Mouse (Mus musculus) lung, adult 2 months (tissue): ENCODE results near the gene As3mt. TPM values are rescaled to one million over a fixed set of nuclear protein-coding genes. Genes with fewer than 3 reads are reported as not detected.

Source experiments
- DNase-seq: peaks from one replicate; pipeline ENCODE4 v3.0.0; 2022
- H3K4me1 ChIP-seq: fragments of 200-500 bp; 2 replicates; pipeline ENCODE4 v1.6.1; 2011; ENCODE audit warnings: low read length; ENCODE audit not compliant: control insufficient read depth, insufficient read depth
- H3K4me3 ChIP-seq: fragments of 200-500 bp; replicated peaks from 2 replicates; pipeline ENCODE3; 2011; ENCODE audit warnings: low read depth, mild to moderate bottlenecking, control low read depth, low read length; ENCODE audit errors: extremely low read depth
- CTCF ChIP-seq: fragments of 200-500 bp; IDR thresholded peaks from 2 replicates; pipeline ENCODE4 v1.5.1; 2011; ENCODE audit warnings: mild to moderate bottlenecking, low read length, control low read depth; ENCODE audit not compliant: insufficient read depth
- POLR2A ChIP-seq: fragments of 200-500 bp; IDR thresholded peaks from 2 replicates; pipeline ENCODE4 v1.6.1; 2011; ENCODE audit warnings: low read depth, mild to moderate bottlenecking, control low read depth, low read length, borderline replicate concordance; ENCODE audit errors: extremely low read depth
- WGBS: fragments of 180-500 bp; shearing (Covaris S2); methylation state at CpG from one replicate; pipeline ENCODE4 v1.1.7; 2018; 5-methylcytosine and 5-hydroxymethylcytosine counted together
- polyA plus RNA-seq: library from polyadenylated mRNA; depleted of rRNA; stranded (reverse); fragments of >200 nt; gene quantifications from 2 replicates; pipeline ENCODE4 v1.2.3, GENCODE M21; 2012

The As3mt gene
- polyA plus RNA-seq, 1 experiment = 14.9 TPM

DNA sequence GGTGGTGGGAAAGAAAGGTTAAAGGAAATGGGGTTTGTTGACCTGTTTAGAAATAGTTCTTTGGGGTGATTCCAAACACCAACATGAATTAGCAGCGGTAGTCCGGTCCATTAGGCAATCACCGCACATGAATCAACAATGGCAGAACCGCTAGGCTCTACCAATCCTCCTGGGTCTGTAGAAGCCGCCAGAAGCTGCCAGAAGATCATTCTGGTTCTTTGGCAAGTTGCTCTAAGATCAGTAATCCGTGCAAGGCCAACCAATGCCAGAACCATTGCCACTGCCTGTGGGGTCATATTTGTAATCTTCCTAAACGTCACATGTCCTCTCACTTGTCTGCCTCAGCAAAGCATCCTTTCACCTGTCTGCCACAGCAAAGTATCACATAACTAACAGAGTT, 10.3 kb upstream of the As3mt start:
- Histone ChIP-seq H3K4me1 (no peaks in the 10 kb centered on the region), H3K4me3 (no peak overlapping the region)
- no peak for DNase-seq
- TF ChIP-seq CTCF (no peak), POLR2A (no peak)
- 91% methylated on average over 7 of the region's 7 CpGs for WGBS

GRCm38 (mm10) chr19:46697840-46698517, 9.3 kb upstream of the As3mt start:
- Histone ChIP-seq H3K4me3 (no peak overlapping the region), H3K4me1 (no peaks in the 10 kb centered on the region)
- WGBS = 58% methylated on average over 19 of the region's 19 CpGs
- DNase-seq = no peak
- TF ChIP-seq POLR2A = no peak
- no peak for TF ChIP-seq CTCF

DNA sequence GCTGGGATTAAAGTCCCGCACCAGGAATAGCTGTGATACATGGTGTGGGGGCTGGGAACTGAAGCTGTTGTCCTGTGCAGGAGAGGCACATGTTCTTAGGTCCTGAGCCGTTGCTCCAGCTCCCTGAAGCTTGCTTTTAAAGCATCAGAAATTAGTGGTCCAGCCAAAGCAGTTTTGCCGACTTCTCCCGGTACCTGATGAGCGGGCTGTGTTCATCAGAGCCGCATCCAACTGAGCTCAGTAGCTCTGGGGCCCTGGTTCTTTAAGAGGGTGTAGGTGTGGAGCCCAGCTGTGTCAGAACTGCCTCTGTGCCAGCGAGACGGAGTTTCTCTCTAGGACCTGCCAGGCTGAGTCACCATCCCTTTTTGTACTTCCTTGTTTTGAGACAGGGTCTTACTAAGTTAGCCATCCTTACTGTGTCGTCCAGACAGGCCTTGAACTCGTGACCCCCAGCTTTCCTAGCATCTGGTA, 8.2 kb upstream of the As3mt start:
- no peak for DNase-seq
- Histone ChIP-seq H3K4me1 (no peaks in the 10 kb centered on the region), H3K4me3 (no peak overlapping the region)
- TF ChIP-seq POLR2A (no peak), CTCF (no peak)
- WGBS = 67% methylated on average over 10 of the region's 10 CpGs

DNA sequence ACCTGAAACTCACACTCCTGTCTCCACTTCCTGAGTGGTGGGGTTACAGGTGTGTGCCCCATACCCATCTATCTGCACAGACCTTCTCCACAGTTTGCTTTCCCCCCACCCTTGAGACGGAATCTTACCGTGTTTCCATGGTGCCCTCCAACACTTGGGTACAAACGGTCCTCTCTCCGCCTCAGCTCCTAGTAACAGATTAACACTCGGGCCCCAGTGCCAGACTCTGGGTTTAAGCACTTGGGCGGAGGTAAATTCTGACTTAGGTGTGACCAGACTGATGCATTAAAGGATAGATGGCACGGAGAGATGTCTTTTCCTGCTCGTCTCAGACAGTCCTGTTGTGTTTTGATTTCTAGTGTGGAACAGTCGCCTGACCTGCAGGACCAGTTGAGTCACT, 6.1 kb upstream of the As3mt start:
- TF ChIP-seq CTCF = no peak
- no peak for TF ChIP-seq POLR2A
- WGBS = 74% methylated on average over 9 of the region's 9 CpGs
- no peaks in the 10 kb centered on the region for H3K4me1 ChIP-seq
- H3K4me3 ChIP-seq = no peak overlapping the region
- no peak for DNase-seq

DNA sequence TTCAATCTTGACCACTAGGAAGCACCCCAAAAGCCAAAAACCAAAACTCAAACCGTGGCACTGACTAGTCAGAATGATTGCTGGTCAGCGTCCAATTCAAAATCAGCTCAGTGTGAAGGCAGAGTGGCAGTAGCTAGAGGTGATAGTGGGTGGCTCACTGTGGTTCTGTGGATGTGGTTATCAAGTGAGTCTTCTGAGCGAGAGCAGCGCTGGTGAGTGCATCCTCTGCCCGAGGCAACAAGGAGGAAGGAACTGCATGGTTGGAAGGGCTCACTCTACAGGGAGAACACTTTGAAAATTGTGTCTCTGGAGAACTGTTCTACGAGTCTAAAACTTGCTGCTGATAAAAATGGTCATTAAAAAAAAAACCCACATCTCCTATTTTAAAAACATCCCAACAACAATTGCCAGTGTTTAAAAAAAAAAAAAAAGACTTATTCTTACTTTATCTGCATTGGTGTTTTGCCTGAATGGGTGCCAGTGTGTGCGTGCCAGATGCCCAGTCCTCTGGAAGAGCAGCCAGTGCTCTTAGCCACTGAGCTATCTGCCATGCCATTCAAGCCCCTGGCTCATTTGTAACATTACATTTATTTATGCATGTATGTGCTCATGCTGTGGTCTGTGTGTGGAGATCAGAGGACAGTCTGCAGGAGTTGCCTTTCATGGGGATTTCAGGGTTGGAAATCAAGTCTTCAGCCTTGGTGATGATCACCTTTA, 1.3 kb upstream of the As3mt start:
- H3K4me3 ChIP-seq = no peak overlapping the region
- H3K4me1 ChIP-seq = no peaks in the 10 kb centered on the region
- no peak for DNase-seq
- no peak for TF ChIP-seq POLR2A
- WGBS = 57% methylated on average over 7 of the region's 7 CpGs

- DNase-seq = no peak
These were observed 540 bp upstream of the As3mt start for GRCm38 (mm10) chr19:46706540-46707295.

GRCm38 (mm10) chr19:46710614-46711013, 3.4 kb downstream of the As3mt start:
- no peaks in the 10 kb centered on the region for H3K4me1 ChIP-seq
- no peak for DNase-seq
- H3K4me3 ChIP-seq = no peak overlapping the region
- TF ChIP-seq CTCF = no peak
- TF ChIP-seq POLR2A = no peak
- WGBS = 91% methylated on average over 4 of the region's 4 CpGs

More at GRCm38 (mm10) chr19:46706540-46707295, 540 bp upstream of the As3mt start:
- 61% methylated on average over 9 of the region's 9 CpGs for WGBS
- TF ChIP-seq CTCF (no peak), POLR2A (no peak)
- H3K4me1 ChIP-seq = no peaks in the 10 kb centered on the region
- H3K4me3 ChIP-seq = no peak overlapping the region

DNA sequence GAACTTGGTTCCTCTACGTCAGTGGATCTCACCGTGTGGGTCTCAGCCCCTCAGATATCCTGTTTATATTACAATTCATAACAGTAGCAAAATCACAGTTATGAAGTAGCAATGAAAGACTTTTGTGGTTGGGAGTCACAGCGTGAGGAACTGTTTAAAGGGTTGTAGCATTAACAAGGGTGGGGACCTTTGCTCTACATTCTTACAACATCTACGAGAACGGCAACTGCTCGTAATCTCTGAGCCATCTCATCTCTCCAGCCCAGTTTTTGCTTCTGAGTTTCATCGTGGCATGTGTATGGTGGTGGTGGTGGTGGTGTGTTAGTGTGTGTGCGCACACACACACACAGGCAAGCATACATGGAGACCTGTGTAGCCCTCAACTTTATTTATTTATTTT, 7.0 kb downstream of the As3mt start:
- H3K4me1 ChIP-seq = no peaks in the 10 kb centered on the region
- DNase-seq = no peak
- 68% methylated on average over 8 of the region's 8 CpGs for WGBS
- H3K4me3 ChIP-seq = no peak overlapping the region
- TF ChIP-seq CTCF (no peak), POLR2A (no peak)

DNA sequence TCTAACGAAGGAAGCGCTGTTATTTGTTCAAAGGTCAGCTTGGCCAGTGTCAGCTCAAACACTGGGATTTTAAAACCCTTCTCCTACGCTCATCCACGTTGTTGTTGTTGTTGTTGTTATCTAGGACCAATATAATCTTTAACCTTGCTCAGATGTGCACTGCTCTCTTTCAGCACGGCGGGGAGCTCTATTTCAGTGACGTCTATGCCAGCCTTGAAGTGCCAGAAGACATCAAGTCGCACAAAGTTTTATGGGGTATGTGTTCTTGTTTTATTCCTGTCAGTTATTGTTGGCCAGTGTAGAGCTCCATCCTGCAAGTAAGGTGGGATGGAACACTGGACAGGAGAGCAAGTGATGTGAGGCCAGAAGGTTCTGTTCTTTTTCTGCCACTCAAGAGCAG, 7.8 kb downstream of the As3mt start:
- Histone ChIP-seq H3K4me1 (no peaks in the 10 kb centered on the region), H3K4me3 (no peak overlapping the region)
- 91% methylated on average over 8 of the region's 8 CpGs for WGBS
- TF ChIP-seq POLR2A (no peak), CTCF (no peak)
- no peak for DNase-seq
